Mouse (Mus musculus) liver, postnatal 0 days (tissue): ENCODE results near the gene Rpl24. TPM values are rescaled to one million over a fixed set of nuclear protein-coding genes. Genes with fewer than 3 reads are reported as not detected.
"Not testable (repeated sequence)": the region's sequence is repeated elsewhere in the genome, so short reads cannot be mapped to it uniquely, and the experiment has no call there.

ENCODE experiments used
- ATAC-seq: fragments of 200-750 bp; cut with Nextera tagmentation; 2 replicates; pipeline ENCODE4 v1.8.0; 2017; ENCODE audit warnings: mild to moderate bottlenecking, moderate library complexity
- DNase-seq: peaks from one replicate; pipeline ENCODE4 v3.0.0-alpha.2; 2016
- H3K27ac ChIP-seq: fragments of 300-500 bp; sonication (generic); 2 replicates; pipeline ENCODE4 v1.5.1; 2014; ENCODE audit warnings: antibody characterized with exemption, moderate library complexity, mild to moderate bottlenecking, low read depth
- H3K27me3 ChIP-seq: fragments of 300-500 bp; sonication (generic); 2 replicates; pipeline ENCODE4 v1.6.1; 2014; ENCODE audit warnings: low read length, control low read depth, mixed read lengths; ENCODE audit not compliant: insufficient read depth
- H3K36me3 ChIP-seq: fragments of 300-500 bp; sonication (generic); replicated peaks from 2 replicates; pipeline ENCODE4 v1.6.1; 2014; ENCODE audit warnings: mild to moderate bottlenecking, control low read depth, low read length, moderate library complexity, mixed read lengths; ENCODE audit not compliant: insufficient read depth
- H3K4me1 ChIP-seq: fragments of 300-500 bp; sonication (generic); 2 replicates; pipeline ENCODE4 v1.6.1; 2014; ENCODE audit warnings: antibody characterized with exemption, mild to moderate bottlenecking, control low read depth; ENCODE audit not compliant: insufficient read depth
- H3K4me2 ChIP-seq: fragments of 300-500 bp; sonication (generic); 2 replicates; pipeline ENCODE4 v1.6.1; 2014; ENCODE audit warnings: low read depth, mild to moderate bottlenecking, low read length, moderate library complexity, mixed read lengths
- H3K4me3 ChIP-seq: fragments of 300-500 bp; sonication (generic); 2 replicates; pipeline ENCODE4 v1.5.1; 2014; ENCODE audit warnings: low read depth, low read length
- H3K9ac ChIP-seq: fragments of 300-500 bp; sonication (generic); replicated peaks from 2 replicates; pipeline ENCODE4 v1.6.1; 2014; ENCODE audit warnings: mild to moderate bottlenecking, moderate library complexity
- H3K9me3 ChIP-seq: fragments of 300-500 bp; sonication (generic); 2 replicates; pipeline ENCODE4 v1.6.1; 2016; ENCODE audit warnings: mild to moderate bottlenecking, control low read depth, low read length, mixed read lengths
- CTCF ChIP-seq: sonication (generic); IDR thresholded peaks from 2 replicates; pipeline ENCODE4 v1.5.1; 2016; ENCODE audit warnings: antibody characterized with exemption, low read depth
- EP300 ChIP-seq: IDR thresholded peaks from 2 replicates; pipeline ENCODE4 v1.6.1; 2016; ENCODE audit warnings: antibody characterized with exemption, low read depth, mild to moderate bottlenecking
- WGBS: fragments of 180-500 bp; shearing (Covaris S2); extraction: QIAGEN DNeasy Blood & Tissue Kit; methylation state at CpG from one replicate; pipeline ENCODE4 v1.1.7; 2014; ENCODE audit not compliant: insufficient replicate concordance; 5-methylcytosine and 5-hydroxymethylcytosine counted together
- polyA plus RNA-seq: library from polyadenylated mRNA; unstranded; fragments of >200 nt; fragmentation: Nextera tagmentation; extraction: Ambion mirVana; gene quantifications from 2 replicates; pipeline ENCODE4 v1.2.1, GENCODE M21; 2015

The Rpl24 gene
- polyA plus RNA-seq, 1 experiment from 2014 or later, result 446 TPM

DNA sequence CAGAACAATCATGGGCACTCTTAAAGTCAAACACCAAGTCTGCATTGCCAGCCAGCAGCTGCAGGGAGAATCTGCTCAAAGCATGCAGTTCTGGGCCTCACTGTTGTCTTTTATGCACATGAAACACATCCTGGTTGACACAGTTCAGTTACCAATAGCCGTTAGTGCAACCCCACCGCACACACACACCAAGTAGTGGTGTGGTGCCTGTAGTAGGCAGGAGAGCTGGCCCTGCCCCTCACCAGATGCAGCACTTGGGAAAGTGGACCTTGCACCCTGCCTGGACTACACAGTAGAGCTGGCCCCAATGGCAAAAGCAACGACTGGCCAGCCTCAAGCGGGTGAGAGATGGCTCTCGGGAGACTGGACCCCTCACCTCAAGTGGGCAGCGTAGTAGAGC lies 26.4 kb upstream of the Rpl24 start:
- H3K27ac ChIP-seq, result peak overlapping the region; percentile 16; the same call in 1 of the 2 replicates
- no peak overlapping the region for H3K4me3 ChIP-seq
- DNase-seq, result peak; percentile 24
- H3K27me3 ChIP-seq, result no peaks in the 10 kb centered on the region
- ATAC-seq, result peak; percentile 55; the same call in 1 of the 2 replicates
- no peak overlapping the region for H3K9ac ChIP-seq
- WGBS, result 67% methylated on average over 6 of the region's 6 CpGs
- H3K4me2 ChIP-seq, result no peak overlapping the region
- H3K36me3 ChIP-seq, result no peaks in the 10 kb centered on the region
- peaks cover 2% of the 10 kb centered on the region; the same call in 1 of the 2 replicates for H3K4me1 ChIP-seq
- no peaks in the 10 kb centered on the region for H3K9me3 ChIP-seq
- no peak for TF ChIP-seq EP300
- TF ChIP-seq CTCF, result no peak

- Histone ChIP-seq H3K36me3 (no peaks in the 10 kb centered on the region), H3K27ac (no peak overlapping the region), H3K9me3 (no peaks in the 10 kb centered on the region), H3K27me3 (no peaks in the 10 kb centered on the region), H3K4me3 (no peak overlapping the region), H3K4me2 (no peak overlapping the region), H3K9ac (no peak overlapping the region), H3K4me1 (no peaks in the 10 kb centered on the region)
- WGBS, result 86% methylated on average over 4 of the region's 4 CpGs
- no peak for TF ChIP-seq CTCF
- TF ChIP-seq EP300, result no peak
- DNase-seq (no peak), ATAC-seq (no peak)
Observed at GRCm38 (mm10) chr16:55940781-55941180, 25.3 kb upstream of the Rpl24 start.

- Histone ChIP-seq H3K36me3 (no peaks in the 10 kb centered on the region), H3K4me1 (no peaks in the 10 kb centered on the region), H3K4me3 (no peak overlapping the region), H3K27me3 (no peaks in the 10 kb centered on the region), H3K4me2 (no peak overlapping the region), H3K9me3 (no peaks in the 10 kb centered on the region), H3K9ac (no peak overlapping the region), H3K27ac (no peak overlapping the region)
- ATAC-seq, result peak; percentile 43
- no peak for TF ChIP-seq EP300
- TF ChIP-seq CTCF, result no peak
- 45% methylated on average over 3 of the region's 3 CpGs for WGBS
- DNase-seq, result no peak
Observed at GRCm38 (mm10) chr16:55947266-55947665, 18.8 kb upstream of the Rpl24 start.

DNA sequence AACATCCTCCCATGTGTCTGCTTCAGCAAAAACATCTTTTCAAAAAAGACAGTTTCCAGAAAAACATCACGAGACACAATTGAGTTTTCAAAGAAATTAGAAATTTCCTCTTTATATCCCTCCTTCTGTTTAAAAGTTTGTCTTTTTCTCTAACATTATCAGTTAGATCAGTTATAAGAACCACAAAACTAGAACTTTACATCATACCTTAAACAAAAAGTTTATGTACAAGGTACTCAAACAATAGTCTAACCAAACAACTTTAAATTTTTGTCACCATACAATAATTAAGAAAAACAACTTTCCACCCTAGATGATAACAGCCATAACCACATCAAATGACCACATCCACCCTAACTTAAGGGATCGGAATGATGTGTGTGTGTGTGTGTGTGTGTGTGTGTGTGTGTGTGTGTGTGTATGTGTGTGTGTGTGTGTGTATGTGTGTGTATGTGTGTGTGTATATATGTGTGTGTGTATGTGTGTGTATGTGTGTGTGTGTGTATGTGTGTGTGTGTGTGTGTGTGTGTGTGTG lies 18.1 kb upstream of the Rpl24 start:
- not testable (repeated sequence) for H3K4me1 ChIP-seq, DNase-seq, H3K4me2 ChIP-seq, H3K36me3 ChIP-seq, H3K27ac ChIP-seq, H3K27me3 ChIP-seq, ATAC-seq, H3K9ac ChIP-seq, H3K9me3 ChIP-seq, H3K4me3 ChIP-seq
- WGBS, result 71% methylated on average over 2 of the region's 2 CpGs

DNA sequence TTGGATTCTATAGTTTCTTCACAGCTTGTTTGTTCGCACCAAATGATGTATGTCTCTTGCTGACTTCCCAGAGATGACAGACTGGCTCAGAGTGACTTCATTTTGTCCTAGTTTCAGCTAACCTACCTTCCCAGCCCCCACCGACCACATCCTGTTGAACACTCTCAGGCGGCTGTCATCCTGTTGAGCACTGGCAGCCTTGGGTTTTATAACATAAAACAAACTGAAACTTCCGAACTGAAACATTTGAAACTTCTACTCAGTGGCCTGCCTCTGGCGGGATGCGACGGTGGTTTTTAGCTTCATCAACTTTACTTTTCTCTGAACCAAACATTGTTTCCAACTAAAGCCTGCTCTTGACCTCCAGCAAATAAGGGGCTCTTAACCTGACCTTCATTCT lies 17.1 kb upstream of the Rpl24 start:
- DNase-seq (peak; percentile 63), ATAC-seq (peak; percentile 46)
- Histone ChIP-seq H3K4me2 (peak overlapping the region; percentile 7; the same call in 1 of the 2 replicates), H3K27me3 (no peaks in the 10 kb centered on the region), H3K4me3 (no peak overlapping the region), H3K36me3 (no peaks in the 10 kb centered on the region), H3K9ac (no peak overlapping the region), H3K4me1 (no peaks in the 10 kb centered on the region), H3K9me3 (no peaks in the 10 kb centered on the region), H3K27ac (peak overlapping the region; percentile 76; the same call in 1 of the 2 replicates)
- no peak for TF ChIP-seq EP300
- TF ChIP-seq CTCF, result no peak
- WGBS, result 18% methylated on average over 7 of the region's 7 CpGs

GRCm38 (mm10) chr16:55950462-55950861 lies 15.6 kb upstream of the Rpl24 start:
- Histone ChIP-seq H3K4me1 (no peaks in the 10 kb centered on the region), H3K27ac (0 out of 2 replicates have a peak overlapping the region, but pooled peaks have one; percentile 11), H3K4me2 (no peak overlapping the region), H3K9ac (no peak overlapping the region), H3K9me3 (no peaks in the 10 kb centered on the region), H3K4me3 (no peak overlapping the region), H3K27me3 (no peaks in the 10 kb centered on the region), H3K36me3 (no peaks in the 10 kb centered on the region)
- DNase-seq (no peak), ATAC-seq (no peak)
- no peak for TF ChIP-seq EP300
- no peak for TF ChIP-seq CTCF
- WGBS, result 65% methylated on average over 3 of the region's 3 CpGs
